Mouse (Mus musculus) ES-Bruce4 (cell line): ENCODE data around the gene Tgtp1.
"Not testable (repeated sequence)": the region's sequence is repeated elsewhere in the genome, so short reads cannot be mapped to it uniquely, and the experiment has no call there.

Source experiments
- CTCF ChIP-seq: IDR thresholded peaks from one replicate; pipeline ENCODE4 v1.8.1; 2011; ENCODE audit warnings: low read depth, low read length
- EP300 ChIP-seq: IDR thresholded peaks from 2 replicates; pipeline ENCODE4 v1.6.1; 2011; ENCODE audit warnings: low read depth, low read length; ENCODE audit not compliant: insufficient read depth

- not testable (repeated sequence) for TF ChIP-seq CTCF, EP300
These were observed 4.0 kb downstream of the Tgtp1 start for GRCm38 (mm10) chr11:48989981-48990380.
